Mouse (Mus musculus): Measurements from ENCODE around the gene Gucy2c. TPM values are rescaled to one million over a fixed set of nuclear protein-coding genes. Genes with fewer than 3 reads are reported as not detected.

Gucy2c gene
- polyA plus RNA-seq, 1 experiment from 2014 or later, result not detected

DNA sequence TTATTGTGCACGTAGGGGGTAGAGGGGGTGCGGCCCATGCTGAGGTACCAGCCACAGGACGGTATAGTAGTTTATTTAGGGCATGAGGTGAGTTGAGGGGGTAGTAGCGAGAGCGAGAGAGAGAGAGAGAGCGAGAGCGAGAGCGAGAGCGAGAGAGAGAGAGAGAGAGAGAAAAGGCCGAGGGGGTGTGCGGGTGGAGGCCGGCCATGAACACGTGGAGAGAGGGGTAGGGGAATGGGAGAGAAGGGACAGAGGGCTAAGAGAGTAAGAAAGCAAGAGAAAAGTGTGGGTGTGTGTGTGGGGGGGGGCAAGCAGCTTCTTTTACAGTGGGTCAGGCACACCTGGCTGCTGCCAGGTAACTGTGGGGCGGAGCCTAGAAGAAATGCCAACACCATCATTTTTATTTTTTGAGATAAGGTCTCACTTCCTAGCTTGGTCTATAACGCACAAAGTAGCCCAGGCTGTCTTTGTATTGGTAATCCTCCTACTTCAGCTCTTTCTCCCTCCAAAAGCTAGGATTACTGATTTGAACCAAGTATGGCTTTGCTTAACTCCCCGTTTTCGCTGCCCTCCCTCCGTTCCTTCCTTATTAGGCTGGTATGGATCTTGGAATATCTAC is 25.9 kb upstream of the Gucy2c start:
- WGBS, result 28% methylated on average over 18 of the region's 18 CpGs
- Histone ChIP-seq H3K9ac (ENCODE audit: low read depth, low read length) (peak overlapping the region; percentile 40), H3K4me1 (replicated peaks; ENCODE audit: control insufficient read depth, insufficient read depth, low read length) (peaks cover 4% of the 10 kb centered on the region), H3K27me3 (ENCODE audit: control insufficient read depth, insufficient read depth, low read length) (no peaks in the 10 kb centered on the region), H3K27ac (ENCODE audit: low read depth, low read length) (peak overlapping the region; percentile 58; the same call in 1 of the 2 replicates), H3K4me2 (replicated peaks; ENCODE audit: low read depth, low read length) (peak overlapping the region; percentile 78), H3K36me3 (ENCODE audit: control insufficient read depth, insufficient read depth, low read length) (no peaks in the 10 kb centered on the region), H3K4me3 (ENCODE audit: low read depth, low read length) (peak overlapping the region; percentile 31), H3K9me3 (ENCODE audit: control insufficient read depth, low read length) (no peaks in the 10 kb centered on the region)
- ATAC-seq (ENCODE audit: low FRiP score) (peak; percentile 4; the same call in 1 of the 2 replicates), DNase-seq (ENCODE audit: low spot score) (peak; percentile 36)

DNA sequence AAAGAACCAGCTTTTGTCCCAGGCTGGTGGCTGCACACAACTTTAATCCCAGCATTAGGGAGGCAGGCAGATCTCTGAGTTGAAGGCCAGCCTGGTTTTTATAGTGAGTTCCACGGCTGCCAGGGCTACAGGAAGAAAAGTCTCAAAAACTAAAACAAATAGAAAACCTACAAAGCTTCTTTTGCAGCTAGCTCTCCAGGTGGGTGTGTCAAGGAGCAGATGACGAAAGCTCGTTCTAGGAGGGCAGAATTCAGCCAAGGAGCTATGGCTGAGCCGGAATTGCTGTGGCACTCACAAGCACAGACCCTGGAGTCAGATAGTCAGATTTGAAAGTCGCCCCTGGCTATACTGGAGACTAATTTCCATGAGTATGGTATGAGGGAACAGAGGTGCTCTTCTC is 25.3 kb upstream of the Gucy2c start:
- no peak overlapping the region for H3K9ac ChIP-seq (ENCODE audit: low read depth, low read length)
- H3K4me3 ChIP-seq (ENCODE audit: low read depth, low read length), result no peak overlapping the region
- H3K9me3 ChIP-seq (ENCODE audit: control insufficient read depth, low read length), result no peaks in the 10 kb centered on the region
- H3K36me3 ChIP-seq (ENCODE audit: control insufficient read depth, insufficient read depth, low read length), result no peaks in the 10 kb centered on the region
- H3K4me2 ChIP-seq (replicated peaks; ENCODE audit: low read depth, low read length), result no peak overlapping the region
- no peaks in the 10 kb centered on the region for H3K27me3 ChIP-seq (ENCODE audit: control insufficient read depth, insufficient read depth, low read length)
- WGBS, result 74% methylated on average over 5 of the region's 5 CpGs
- peaks cover 4% of the 10 kb centered on the region for H3K4me1 ChIP-seq (replicated peaks; ENCODE audit: control insufficient read depth, insufficient read depth, low read length)
- ATAC-seq (ENCODE audit: low FRiP score) (no peak), DNase-seq (ENCODE audit: low spot score) (no peak)
- no peak overlapping the region for H3K27ac ChIP-seq (ENCODE audit: low read depth, low read length)

DNA sequence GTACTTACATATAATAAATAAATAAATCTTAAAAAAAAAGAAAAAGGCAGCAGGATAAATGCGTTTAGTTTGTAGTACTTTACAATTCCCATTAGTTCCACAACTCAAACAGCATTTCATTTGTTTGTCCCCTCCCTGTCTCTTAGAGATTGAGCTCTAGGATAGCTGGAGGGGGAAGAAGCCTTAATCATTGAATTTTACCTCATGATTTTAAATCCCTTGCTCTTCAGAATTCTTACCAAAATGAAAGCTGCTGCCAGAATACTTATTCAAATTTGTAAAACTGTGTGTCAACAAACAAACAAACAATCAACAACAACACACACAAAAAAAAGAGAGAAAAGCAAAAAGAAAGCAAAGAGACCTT is 23.8 kb upstream of the Gucy2c start:
- H3K27ac ChIP-seq (ENCODE audit: low read depth, low read length), result no peak overlapping the region
- no peaks in the 10 kb centered on the region for H3K9me3 ChIP-seq (ENCODE audit: control insufficient read depth, low read length)
- WGBS, result 100% methylated on average over 1 of the region's 1 CpGs
- no peaks in the 10 kb centered on the region for H3K27me3 ChIP-seq (ENCODE audit: control insufficient read depth, insufficient read depth, low read length)
- H3K9ac ChIP-seq (ENCODE audit: low read depth, low read length), result no peak overlapping the region
- H3K4me2 ChIP-seq (replicated peaks; ENCODE audit: low read depth, low read length), result no peak overlapping the region
- H3K36me3 ChIP-seq (ENCODE audit: control insufficient read depth, insufficient read depth, low read length), result no peaks in the 10 kb centered on the region
- no peak overlapping the region for H3K4me3 ChIP-seq (ENCODE audit: low read depth, low read length)
- DNase-seq (ENCODE audit: low spot score) (no peak), ATAC-seq (ENCODE audit: low FRiP score) (no peak)
- peaks cover 4% of the 10 kb centered on the region for H3K4me1 ChIP-seq (replicated peaks; ENCODE audit: control insufficient read depth, insufficient read depth, low read length)

DNA sequence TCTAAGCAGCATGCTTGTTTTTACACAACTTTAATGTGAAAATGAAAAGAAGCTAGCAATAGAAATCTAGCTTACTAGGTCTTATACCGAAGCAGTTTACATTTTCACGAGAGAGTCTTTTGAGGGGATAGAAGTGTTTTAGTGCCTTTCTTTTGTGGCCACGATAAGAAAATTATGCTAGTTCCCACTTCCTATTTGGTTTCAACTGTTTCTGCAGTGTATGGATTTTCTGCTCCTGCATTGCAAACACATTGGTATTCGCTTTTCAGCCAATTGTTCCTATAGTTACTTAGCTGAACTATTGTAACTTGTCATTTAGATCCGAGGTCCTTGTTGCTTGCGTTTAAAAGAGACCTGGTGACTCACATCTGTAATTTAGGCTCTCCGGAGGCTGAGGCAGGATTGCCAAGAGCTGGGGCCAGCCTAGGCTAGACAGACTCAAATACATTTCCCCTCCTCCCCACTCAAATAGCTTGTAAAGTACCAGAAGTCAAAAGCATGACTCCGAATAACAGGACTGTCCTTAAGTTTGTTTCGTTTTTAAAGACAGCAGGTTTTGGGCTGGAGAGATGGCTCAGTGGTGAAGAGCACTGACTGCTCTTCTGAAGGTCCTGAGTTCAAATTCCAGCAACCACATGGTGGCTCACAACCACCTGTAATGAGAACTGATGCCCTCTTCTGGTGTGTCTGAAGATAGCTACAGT is 23.3 kb upstream of the Gucy2c start:
- peak overlapping the region; percentile 99; the same call in 1 of the 2 replicates for H3K9ac ChIP-seq (ENCODE audit: low read depth, low read length)
- 38% methylated on average over 9 of the region's 9 CpGs for WGBS
- DNase-seq (ENCODE audit: low spot score), result peak; percentile 36

DNA sequence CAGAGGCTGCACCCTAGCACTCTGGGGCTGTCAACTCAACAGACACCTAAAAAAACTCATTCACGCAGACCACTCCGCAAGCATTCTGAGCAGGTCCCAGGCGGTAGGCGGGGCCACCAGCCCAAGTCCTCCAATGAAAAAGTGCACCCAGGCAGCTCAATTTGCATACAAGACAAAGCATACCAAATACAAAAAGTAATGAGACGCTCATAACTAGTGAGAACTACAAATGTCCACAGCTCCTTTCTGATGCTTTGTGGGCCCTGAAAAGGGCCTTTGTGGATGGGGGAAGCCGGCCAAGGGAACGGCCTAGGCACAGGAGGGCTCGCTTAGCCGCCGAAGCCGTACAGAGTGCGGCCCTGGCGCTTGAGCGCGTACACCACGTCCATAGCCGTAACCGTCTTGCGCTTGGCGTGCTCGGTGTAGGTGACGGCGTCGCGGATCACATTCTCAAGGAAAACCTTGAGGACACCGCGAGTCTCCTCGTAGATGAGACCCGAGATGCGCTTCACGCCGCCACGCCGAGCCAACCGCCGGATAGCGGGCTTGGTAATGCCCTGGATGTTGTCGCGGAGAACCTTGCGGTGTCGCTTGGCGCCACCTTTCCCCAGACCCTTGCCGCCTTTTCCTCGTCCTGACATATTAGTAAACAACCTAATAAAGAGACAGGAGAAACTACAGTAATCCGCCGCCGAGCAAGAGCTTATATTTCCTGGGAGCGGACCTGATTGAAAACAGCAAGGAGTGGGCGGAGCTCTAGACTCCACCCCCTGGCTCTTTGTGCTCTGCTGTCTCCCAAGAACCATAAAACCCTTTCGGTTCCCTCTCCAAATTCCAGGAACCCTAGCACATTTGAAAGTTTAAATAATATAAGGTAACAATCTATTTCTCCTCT is 22.4 kb upstream of the Gucy2c start, which contains the start of gene Hist4h4:
Gene Hist4h4 (minus strand): TSS at position 677 of the 895 bp plus-strand sequence.
- no peaks in the 10 kb centered on the region for H3K27me3 ChIP-seq (ENCODE audit: control insufficient read depth, insufficient read depth, low read length)
- H3K27ac ChIP-seq (ENCODE audit: low read depth, low read length), result peak within 1 kb of the TSS; percentile 100
- H3K9ac ChIP-seq (ENCODE audit: low read depth, low read length), result peak within 1 kb of the TSS; percentile 99
- H3K36me3 ChIP-seq (ENCODE audit: control insufficient read depth, insufficient read depth, low read length), result no peaks in the 10 kb centered on the region
- peak within 1 kb of the TSS; percentile 83 for H3K4me2 ChIP-seq (replicated peaks; ENCODE audit: low read depth, low read length)
- under 1% methylated on average over 50 of the region's 50 CpGs for WGBS
- no peaks in the 10 kb centered on the region for H3K9me3 ChIP-seq (ENCODE audit: control insufficient read depth, low read length)
- H3K4me1 ChIP-seq (replicated peaks; ENCODE audit: control insufficient read depth, insufficient read depth, low read length), result peaks cover 2% of the 10 kb centered on the region; the same call in 1 of the 2 replicates
- peak; percentile 77 for ATAC-seq (ENCODE audit: low FRiP score)
- H3K4me3 ChIP-seq (ENCODE audit: low read depth, low read length), result peak within 1 kb of the TSS; percentile 69
- DNase-seq (ENCODE audit: low spot score), result peak; percentile 95

More for the DNA sequence above, 23.3 kb upstream of the Gucy2c start:
- H3K36me3 ChIP-seq (ENCODE audit: control insufficient read depth, insufficient read depth, low read length), result no peaks in the 10 kb centered on the region
- no peaks in the 10 kb centered on the region for H3K27me3 ChIP-seq (ENCODE audit: control insufficient read depth, insufficient read depth, low read length)
- H3K4me2 ChIP-seq (replicated peaks; ENCODE audit: low read depth, low read length), result peak overlapping the region; percentile 83
- no peak for ATAC-seq (ENCODE audit: low FRiP score)
- H3K9me3 ChIP-seq (ENCODE audit: control insufficient read depth, low read length), result no peaks in the 10 kb centered on the region
- peaks cover 4% of the 10 kb centered on the region for H3K4me1 ChIP-seq (replicated peaks; ENCODE audit: control insufficient read depth, insufficient read depth, low read length)
- peak overlapping the region; percentile 100 for H3K27ac ChIP-seq (ENCODE audit: low read depth, low read length)
- H3K4me3 ChIP-seq (ENCODE audit: low read depth, low read length), result peak overlapping the region; percentile 69; the same call in 1 of the 2 replicates

DNA sequence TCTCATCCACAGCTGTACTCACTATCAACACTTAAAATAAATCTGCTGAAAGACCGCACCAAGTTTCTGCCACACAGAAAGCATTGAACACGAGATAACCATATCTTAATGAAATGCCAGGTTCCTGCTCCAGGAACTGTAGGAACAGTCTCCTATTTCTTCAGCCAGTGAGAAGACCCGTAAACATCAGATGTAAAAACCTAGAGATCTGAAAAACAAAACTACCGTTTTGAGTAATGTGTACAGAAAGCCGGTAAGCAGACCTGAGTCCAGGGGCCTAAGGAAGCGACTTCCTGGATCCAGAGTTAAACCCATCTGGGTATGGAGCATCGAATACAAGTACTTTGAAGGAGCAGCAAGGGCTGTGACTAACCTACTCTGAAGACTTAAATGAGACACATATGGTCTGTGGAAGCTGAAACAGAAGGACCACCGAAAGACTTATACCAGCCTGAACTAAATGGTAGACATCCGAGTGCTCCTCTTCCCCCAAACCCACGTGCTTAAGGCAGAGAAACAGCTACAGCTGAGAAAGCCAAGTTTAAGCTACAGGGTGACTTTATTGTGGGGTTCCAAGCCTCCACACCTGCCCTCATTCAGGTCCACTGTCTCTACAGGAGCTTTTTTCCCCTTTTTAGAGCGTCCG is 21.7 kb upstream of the Gucy2c start:
- ATAC-seq (ENCODE audit: low FRiP score), result no peak; the same call in 1 of the 2 replicates
- peak overlapping the region; percentile 69 for H3K4me3 ChIP-seq (ENCODE audit: low read depth, low read length)
- H3K36me3 ChIP-seq (ENCODE audit: control insufficient read depth, insufficient read depth, low read length), result no peaks in the 10 kb centered on the region
- H3K27me3 ChIP-seq (ENCODE audit: control insufficient read depth, insufficient read depth, low read length), result no peaks in the 10 kb centered on the region
- no peak for DNase-seq (ENCODE audit: low spot score)
- H3K4me1 ChIP-seq (replicated peaks; ENCODE audit: control insufficient read depth, insufficient read depth, low read length), result peaks cover 2% of the 10 kb centered on the region; the same call in 1 of the 2 replicates
- H3K9ac ChIP-seq (ENCODE audit: low read depth, low read length), result peak overlapping the region; percentile 99
- H3K4me2 ChIP-seq (replicated peaks; ENCODE audit: low read depth, low read length), result peak overlapping the region; percentile 83
- H3K9me3 ChIP-seq (ENCODE audit: control insufficient read depth, low read length), result no peaks in the 10 kb centered on the region
- WGBS, result 24% methylated on average over 11 of the region's 12 CpGs
- peak overlapping the region; percentile 100 for H3K27ac ChIP-seq (ENCODE audit: low read depth, low read length)

DNA sequence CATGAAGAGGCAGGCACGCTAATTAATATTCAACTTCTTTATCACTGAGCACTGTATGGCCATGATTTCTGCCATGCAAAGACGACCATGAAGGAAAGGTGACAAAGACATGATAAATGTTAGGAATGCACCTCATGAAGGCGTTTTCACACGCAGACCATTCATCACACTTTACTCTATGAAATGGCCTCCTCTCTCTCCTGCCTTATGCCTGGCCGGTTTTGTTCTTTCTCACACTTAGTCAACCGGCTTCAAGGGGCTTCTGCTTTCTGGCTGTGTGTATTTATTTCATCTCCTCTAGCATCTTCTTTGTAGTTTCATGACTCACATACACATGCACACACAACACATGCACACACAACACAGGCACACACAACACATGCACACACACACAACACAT is 19.7 kb upstream of the Gucy2c start:
- Histone ChIP-seq H3K9me3 (ENCODE audit: control insufficient read depth, low read length) (no peaks in the 10 kb centered on the region), H3K4me3 (ENCODE audit: low read depth, low read length) (no peak overlapping the region), H3K4me2 (replicated peaks; ENCODE audit: low read depth, low read length) (no peak overlapping the region), H3K36me3 (ENCODE audit: control insufficient read depth, insufficient read depth, low read length) (no peaks in the 10 kb centered on the region), H3K27me3 (ENCODE audit: control insufficient read depth, insufficient read depth, low read length) (no peaks in the 10 kb centered on the region), H3K9ac (ENCODE audit: low read depth, low read length) (no peak overlapping the region), H3K4me1 (replicated peaks; ENCODE audit: control insufficient read depth, insufficient read depth, low read length) (peaks cover 2% of the 10 kb centered on the region; the same call in 1 of the 2 replicates), H3K27ac (ENCODE audit: low read depth, low read length) (no peak overlapping the region)
- WGBS, result 86% methylated on average over 6 of the region's 6 CpGs
- ATAC-seq (ENCODE audit: low FRiP score), result no peak
- DNase-seq (ENCODE audit: low spot score), result no peak

DNA sequence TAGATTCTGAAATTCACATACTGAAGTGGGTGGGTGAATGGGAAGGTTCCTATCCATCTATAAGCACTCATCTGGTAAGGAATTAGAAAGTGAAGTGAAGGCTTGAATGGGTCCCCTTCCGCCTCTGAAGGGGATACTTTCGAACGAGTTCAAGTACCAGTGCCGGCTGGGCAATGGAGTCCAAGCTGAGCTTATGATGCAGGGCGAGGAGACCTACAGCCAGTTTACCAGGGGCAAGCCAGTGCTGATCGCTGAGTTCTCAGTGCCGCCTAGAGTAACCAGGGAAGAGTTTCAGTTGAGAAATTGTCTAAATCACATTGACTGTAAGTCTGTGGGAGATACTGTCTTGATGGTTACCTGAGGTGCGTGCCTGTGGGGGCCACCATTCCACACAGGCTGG is 19.1 kb upstream of the Gucy2c start:
- Histone ChIP-seq H3K27me3 (ENCODE audit: control insufficient read depth, insufficient read depth, low read length) (no peaks in the 10 kb centered on the region), H3K27ac (ENCODE audit: low read depth, low read length) (no peak overlapping the region), H3K4me1 (replicated peaks; ENCODE audit: control insufficient read depth, insufficient read depth, low read length) (peaks cover 2% of the 10 kb centered on the region; the same call in 1 of the 2 replicates), H3K4me2 (replicated peaks; ENCODE audit: low read depth, low read length) (no peak overlapping the region), H3K4me3 (ENCODE audit: low read depth, low read length) (no peak overlapping the region), H3K36me3 (ENCODE audit: control insufficient read depth, insufficient read depth, low read length) (no peaks in the 10 kb centered on the region), H3K9ac (ENCODE audit: low read depth, low read length) (no peak overlapping the region), H3K9me3 (ENCODE audit: control insufficient read depth, low read length) (no peaks in the 10 kb centered on the region)
- WGBS, result 89% methylated on average over 8 of the region's 8 CpGs
- ATAC-seq (ENCODE audit: low FRiP score), result no peak
- DNase-seq (ENCODE audit: low spot score), result no peak

Measured in hindbrain, embryonic 11.5 days (tissue).